Mouse (Mus musculus) neutrophil, adult 83 days (primary cell): ENCODE results near the gene Crlf3. TPM values are rescaled to one million over a fixed set of nuclear protein-coding genes. Genes with fewer than 3 reads are reported as not detected.

Experiments used
- total RNA-seq, 2 experiments: library from RNA; stranded (reverse); gene quantifications; one replicate each; pipeline ENCODE4 v1.2.4; 2023

Gene Crlf3
- total RNA-seq, result 100 to 1,000 TPM; 105 to 108 TPM

GRCm38 (mm10) chr11:80080826-80081728 is at the start of gene Crlf3:
Gene Crlf3 (minus strand): TSS chr11:80080991.

GRCm38 (mm10) chr11:80088917-80089816 is 8.4 kb upstream of the Crlf3 start, which contains the start of gene Atad5:
Gene Atad5 (plus strand): TSS chr11:80089400.

Other genes with a start within 250 kb of the Crlf3 start
- 10 to 100 TPM; 22.8 to 24.9 TPM for gene Utp6, start 118.6 kb downstream of the Crlf3 start, total RNA-seq
- gene Suz12, start 87.9 kb downstream of the Crlf3 start, total RNA-seq, result 10 to 100 TPM; 62.0 to 70.5 TPM
- gene Atad5, start 8.4 kb upstream of the Crlf3 start, total RNA-seq, result 10 to 100 TPM; 16.2 to 16.6 TPM
- 1 to 10 TPM; 3.3 to 3.9 TPM for gene Tefm, start 61.2 kb upstream of the Crlf3 start, total RNA-seq
- 1 to 10 TPM; 4.4 to 4.6 TPM for gene Adap2, start 73.1 kb upstream of the Crlf3 start, total RNA-seq
- 1 to 10 TPM; 6.3 to 6.9 TPM for gene Rnf135, start 102.9 kb upstream of the Crlf3 start, total RNA-seq
- gene Rhot1, start 128.0 kb upstream of the Crlf3 start, total RNA-seq, result 10 to 100 TPM; 17.3 to 23.0 TPM
- gene Rhbdl3, start 219.9 kb upstream of the Crlf3 start, total RNA-seq, result under 1 TPM in 1 of 2 experiments, not detected in 1; 0.18 TPM